Mouse (Mus musculus) kidney, postnatal 14 days (tissue): Measurements from ENCODE around the gene Lpar1.
"Not testable (repeated sequence)": the region's sequence is repeated elsewhere in the genome, so short reads cannot be mapped to it uniquely, and the experiment has no call there.

Source experiments
- DNase-seq: peaks from one replicate; pipeline ENCODE4 v3.0.0; 2022; ENCODE audit warnings: mixed read lengths

Gene Lpar1

GRCm38 (mm10) chr4:58545888-58546432 is 7.7 kb downstream of the Lpar1 start:
- DNase-seq: peak; percentile 77

DNA sequence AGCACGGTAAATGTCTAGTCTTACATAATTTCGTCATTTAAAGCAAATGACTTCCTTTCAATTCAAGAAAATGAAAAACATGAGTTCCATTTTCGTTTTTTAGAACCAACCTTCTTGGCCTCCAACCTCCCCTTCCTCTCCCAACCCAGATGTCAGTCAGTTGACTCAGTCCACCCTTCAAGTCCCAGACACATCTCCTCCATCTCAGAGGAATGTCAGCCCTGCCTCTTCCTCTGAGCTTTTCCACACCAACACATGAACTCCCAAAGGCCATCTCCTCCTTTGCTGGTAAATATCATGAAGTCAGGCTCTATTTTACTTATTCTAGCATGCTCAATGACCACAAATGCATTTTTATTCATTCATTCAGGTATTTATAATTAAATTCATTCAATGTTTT is 10.5 kb downstream of the Lpar1 start:
- DNase-seq: no peak

- not testable (repeated sequence) for DNase-seq
Measured at GRCm38 (mm10) chr4:58542656-58543055, 11.0 kb downstream of the Lpar1 start.

GRCm38 (mm10) chr4:58540841-58541240 is 12.9 kb downstream of the Lpar1 start:
- DNase-seq: no peak

GRCm38 (mm10) chr4:58540385-58540784 is 13.3 kb downstream of the Lpar1 start:
- no peak for DNase-seq

DNA sequence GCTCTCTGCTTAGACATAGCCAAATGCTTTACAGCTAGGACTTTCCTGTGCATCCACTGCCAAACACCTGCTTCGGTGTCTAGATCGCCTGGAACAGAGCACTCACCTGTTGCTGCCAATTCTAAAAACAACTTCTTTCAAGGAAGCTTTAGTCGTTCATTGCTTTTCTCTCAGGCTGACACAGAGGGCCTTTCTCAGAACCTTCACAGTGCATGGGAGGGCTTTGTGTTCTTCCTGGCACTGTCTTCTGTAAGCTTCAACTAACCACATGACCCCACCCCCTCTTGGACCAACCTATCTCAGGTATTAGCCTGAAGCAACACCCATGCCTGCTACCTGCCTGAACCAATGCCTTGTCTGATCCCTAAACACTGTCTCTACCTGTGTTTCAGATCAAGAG is 15.0 kb downstream of the Lpar1 start:
- DNase-seq: no peak

GRCm38 (mm10) chr4:58535754-58536153 is 17.9 kb downstream of the Lpar1 start:
- DNase-seq: no peak

- no peak for DNase-seq
Measured at GRCm38 (mm10) chr4:58534726-58535350, 18.9 kb downstream of the Lpar1 start.

GRCm38 (mm10) chr4:58534141-58534571 is 19.5 kb downstream of the Lpar1 start:
- peak; percentile 11 for DNase-seq

- no peak for DNase-seq
Measured at GRCm38 (mm10) chr4:58533519-58533918, 20.2 kb downstream of the Lpar1 start.

GRCm38 (mm10) chr4:58532326-58532725 is 21.4 kb downstream of the Lpar1 start:
- no peak for DNase-seq

GRCm38 (mm10) chr4:58530706-58531105 is 23.0 kb downstream of the Lpar1 start:
- DNase-seq: no peak

DNA sequence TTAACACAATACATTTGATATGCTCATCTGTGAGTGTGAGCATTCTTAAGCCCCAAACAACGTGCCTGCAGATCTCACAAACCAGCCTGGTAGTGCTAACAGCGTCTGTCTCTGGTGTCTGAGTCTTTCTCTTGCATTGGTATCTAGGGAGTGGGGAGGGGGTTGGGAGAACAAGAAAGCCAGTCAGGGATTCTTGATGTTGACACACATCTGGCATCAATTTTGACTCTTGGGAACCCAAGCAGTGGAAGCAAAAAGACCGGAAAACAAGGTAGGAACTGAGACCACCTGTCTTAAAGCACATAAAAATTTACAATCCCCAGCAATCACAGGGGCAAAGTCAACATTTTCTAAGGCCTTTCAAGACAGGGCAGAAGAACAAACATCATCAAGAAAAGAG is 23.4 kb downstream of the Lpar1 start:
- DNase-seq: no peak

- DNase-seq: no peak
Measured at GRCm38 (mm10) chr4:58527852-58528251, 25.8 kb downstream of the Lpar1 start.

- no peak for DNase-seq
Measured at GRCm38 (mm10) chr4:58521137-58521536, 32.6 kb downstream of the Lpar1 start.

DNA sequence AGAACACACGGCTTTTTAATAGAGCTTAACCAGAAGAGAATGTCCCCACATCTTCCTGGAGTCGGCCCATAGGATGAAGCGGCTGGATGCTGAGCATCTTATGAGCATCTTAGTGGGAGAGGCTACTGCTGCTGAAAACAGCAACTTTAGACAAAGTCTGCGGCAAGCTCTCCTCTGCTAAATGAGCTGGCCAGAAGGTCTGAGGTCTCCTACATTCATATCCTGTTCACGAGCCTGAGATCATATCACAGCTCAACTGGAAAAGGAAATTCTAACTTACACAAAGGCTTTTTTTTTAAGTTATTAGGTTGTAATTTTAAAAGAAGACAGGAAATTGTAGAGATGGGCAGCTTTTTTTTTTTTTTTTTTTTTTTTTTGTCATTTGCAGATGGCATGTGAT is 33.2 kb downstream of the Lpar1 start:
- no peak for DNase-seq

DNA sequence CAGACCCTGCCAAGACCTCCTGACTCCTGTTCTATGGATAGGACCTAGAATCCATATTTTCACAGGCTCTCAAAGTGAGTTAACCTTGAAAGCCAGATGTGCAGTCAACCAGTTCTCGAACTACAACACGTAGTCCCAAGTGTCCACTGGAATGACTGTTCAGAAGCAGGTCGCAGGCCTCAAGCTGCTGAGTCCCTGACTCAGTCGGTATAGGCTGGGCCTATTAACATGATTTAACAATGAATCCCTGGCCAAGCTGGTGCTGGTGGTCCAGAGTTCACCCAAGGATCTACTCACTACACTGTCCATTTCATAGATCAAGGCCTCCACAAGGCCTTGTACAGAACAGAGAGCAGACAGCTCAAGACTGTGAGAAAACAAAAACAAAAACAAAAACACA is 33.8 kb downstream of the Lpar1 start:
- DNase-seq: no peak

DNA sequence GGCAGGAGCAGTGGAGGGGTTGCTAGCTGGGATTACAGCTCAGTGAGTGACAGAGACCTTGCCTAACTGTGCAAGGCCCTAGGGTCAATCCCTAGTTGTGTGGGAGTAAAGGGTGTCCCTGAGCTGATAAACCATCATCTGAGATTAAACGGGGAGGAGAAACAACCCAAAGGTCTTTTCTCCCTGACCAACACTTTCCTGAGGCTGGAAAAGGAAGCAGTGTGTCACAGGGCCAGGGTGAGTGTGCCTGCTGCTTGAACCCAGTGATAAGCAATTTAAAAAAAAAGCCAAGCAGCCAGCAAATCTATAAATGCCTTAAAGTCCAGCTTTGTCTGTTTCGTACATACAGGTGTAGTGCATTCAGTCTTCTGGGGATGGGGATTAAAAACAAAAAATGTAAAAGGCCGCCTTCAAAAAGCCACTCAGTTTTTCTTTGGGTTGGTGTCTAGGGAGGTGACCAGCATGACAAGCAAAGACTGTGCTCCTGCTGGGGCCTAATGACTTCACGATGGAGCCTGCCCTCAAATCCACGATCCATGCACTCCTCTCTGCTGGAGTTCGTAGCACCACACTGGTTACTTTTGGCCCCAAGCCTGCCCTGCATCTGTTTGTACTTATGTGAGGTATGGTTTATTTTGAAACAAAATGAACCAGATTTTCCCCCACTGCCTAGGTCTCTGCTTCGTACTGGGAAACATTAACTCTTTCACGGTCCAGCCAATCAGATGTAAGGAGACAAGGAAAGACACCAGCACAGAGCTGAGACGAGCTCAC is 35.3 kb downstream of the Lpar1 start:
- DNase-seq: no peak

GRCm38 (mm10) chr4:58516810-58517209 is 36.9 kb downstream of the Lpar1 start:
- DNase-seq: no peak

DNA sequence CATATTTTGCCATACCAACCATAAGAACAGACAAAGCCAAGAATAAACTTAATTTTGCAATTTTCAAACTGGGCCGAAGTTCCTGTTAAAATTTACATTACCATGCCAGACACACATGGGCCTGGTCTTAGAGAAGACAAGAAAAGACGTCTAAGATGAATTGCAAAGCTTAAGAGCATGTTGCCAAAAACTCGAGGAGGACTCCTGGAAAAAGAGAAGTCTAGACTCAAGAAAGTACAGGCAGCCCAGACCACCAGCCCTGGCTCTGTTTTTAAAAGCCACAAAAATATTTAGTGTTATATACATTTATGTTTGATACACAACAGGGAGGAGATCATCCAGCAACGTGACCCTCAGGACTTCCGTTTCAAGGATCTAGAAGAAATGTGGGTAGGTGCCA is 37.5 kb downstream of the Lpar1 start:
- no peak for DNase-seq

DNA sequence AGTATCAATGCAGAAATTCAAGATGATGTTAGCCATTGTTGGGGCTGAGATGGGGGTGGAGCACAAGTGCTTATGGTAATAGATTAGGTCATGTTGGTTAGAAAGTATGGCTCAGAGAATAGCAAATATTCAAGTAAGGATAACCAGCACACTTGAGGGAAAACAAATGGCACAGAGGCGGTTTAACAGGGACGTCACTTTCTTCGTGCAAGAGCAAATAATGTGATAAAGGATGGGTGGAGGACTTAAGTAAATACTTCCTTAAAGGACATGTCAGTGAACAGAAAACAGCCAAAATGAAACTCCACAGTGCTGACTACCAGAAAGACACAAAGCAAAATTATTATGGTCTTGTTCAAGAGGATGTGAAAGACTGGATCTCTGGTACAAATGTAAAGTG is 42.1 kb downstream of the Lpar1 start:
- DNase-seq: no peak

GRCm38 (mm10) chr4:58508833-58509232 is 44.9 kb downstream of the Lpar1 start:
- DNase-seq: no peak

DNA sequence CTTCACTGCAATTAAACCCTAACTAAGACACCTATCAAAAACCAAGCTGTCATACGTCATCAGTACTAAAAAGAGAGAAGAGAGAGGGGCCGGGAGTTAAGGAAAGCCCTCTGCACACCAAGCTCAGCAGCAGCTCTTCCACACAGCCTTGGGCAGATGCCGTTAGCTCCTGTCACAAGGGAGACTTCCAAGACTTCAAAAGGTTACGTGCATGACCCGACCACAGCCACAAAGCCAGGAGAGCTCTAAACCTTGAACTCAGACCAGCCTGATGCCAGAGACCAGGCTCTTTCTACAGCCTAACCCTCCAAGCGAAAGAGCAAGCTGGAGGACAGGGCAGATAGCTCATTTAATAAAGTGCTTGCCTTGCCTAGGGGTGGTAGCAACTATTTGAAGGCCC is 46.2 kb downstream of the Lpar1 start:
- DNase-seq: no peak
